Comparison of ENCODE assay signal across 22 mouse cellular contexts in the genomic region with DNA sequence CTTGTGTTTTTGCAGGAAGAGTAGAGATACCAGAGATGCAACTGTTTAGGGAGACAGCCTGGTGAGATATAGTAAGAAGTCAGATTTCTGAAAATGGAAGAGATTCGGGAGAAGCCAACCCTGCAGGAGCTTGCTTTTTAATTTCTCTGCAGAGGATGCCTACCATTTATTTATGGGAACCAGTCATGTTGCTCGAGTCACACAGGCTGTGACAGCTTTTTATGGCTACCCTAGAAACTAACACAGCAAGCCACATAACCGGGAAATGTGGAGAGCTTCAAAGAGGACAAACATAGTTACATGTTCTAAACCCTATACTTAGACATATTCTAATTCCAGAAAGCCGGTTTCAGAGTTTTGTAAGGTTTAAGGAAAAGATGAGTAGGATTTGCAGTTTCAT.
DNase-seq lines count a peak whose midpoint lies in the region; ATAC-seq lines count a peak whose summit lies in the region.
"Had no signal": no experiment of that assay in that cellular context is flagged by ENCODE, and none has a peak within 500 bp of the region (broad histone marks: within the 10 kb centered on the region; RNA-seq: fewer than 3 reads in every experiment).

No protein-coding gene starts in this region.

- no peaks in the 10 kb centered on the region for H3K4me1 ChIP-seq in forebrain, embryonic 11.5 days (replicated peaks; ENCODE audit: control insufficient read depth, insufficient read depth, low read length)
- H3K4me1 ChIP-seq: embryonic facial prominence, embryonic 13.5 days; forebrain, embryonic 13.5 days; heart, embryonic 12.5 days; hindbrain, embryonic 12.5 days had no signal

- H3K4me3 ChIP-seq in forebrain, embryonic 11.5 days (ENCODE audit: low read depth, low read length): no peak overlapping the region
- H3K4me3 ChIP-seq: embryonic facial prominence, embryonic 13.5 days; forebrain, embryonic 13.5 days; heart, embryonic 12.5 days; hindbrain, embryonic 12.5 days had no signal

- H3K36me3 ChIP-seq in forebrain, embryonic 11.5 days (ENCODE audit: control insufficient read depth, insufficient read depth, low read length): no peaks in the 10 kb centered on the region
- H3K36me3 ChIP-seq: embryonic facial prominence, embryonic 13.5 days; G1E; heart, embryonic 12.5 days; hindbrain, embryonic 12.5 days had no signal

- no peak for DNase-seq in frontal cortex, postnatal 25 days (ENCODE audit: low spot score in 2 of 2)
- peak; percentile 78 for DNase-seq in brain, adult 2 months (ENCODE audit: low read depth, low spot score)
- peak; percentile 32 to 36 for DNase-seq in left cerebral cortex, adult 9 months (ENCODE audit: low spot score in 2 of 2)
- DNase-seq in right cerebral cortex, postnatal 10 days (ENCODE audit: low spot score in 2 of 2): peak; percentile 39 to 61
- DNase-seq in T-cell, adult 2 months (ENCODE audit: low spot score): no peak
- no peak for DNase-seq in forebrain, embryonic 11.5 days (ENCODE audit: low spot score)
- no peak for DNase-seq in adrenal gland, postnatal 25 days
- DNase-seq: adrenal gland, postnatal 10 days; B cell, adult 2 months; cerebellum, adult 18-20 months; cerebellum, adult 9-11 months; cerebellum, postnatal 36 days; forebrain, postnatal 0 days; gastrocnemius, postnatal 14 days had no signal

- no peak overlapping the region for H3K4me2 ChIP-seq in forebrain, embryonic 11.5 days (ENCODE audit: low read depth, low read length, severe bottlenecking)
- H3K4me2 ChIP-seq: embryonic facial prominence, embryonic 13.5 days; forebrain, embryonic 13.5 days; heart, embryonic 12.5 days; hindbrain, embryonic 12.5 days had no signal

- H3K9ac ChIP-seq in forebrain, embryonic 11.5 days (ENCODE audit: low read length): no peak overlapping the region
- H3K9ac ChIP-seq: embryonic facial prominence, embryonic 13.5 days; forebrain, embryonic 13.5 days; forebrain, postnatal 0 days; heart, embryonic 12.5 days; hindbrain, embryonic 12.5 days had no signal

- no peaks in the 10 kb centered on the region for H3K9me3 ChIP-seq in forebrain, embryonic 11.5 days (ENCODE audit: control insufficient read depth, low read length)
- H3K9me3 ChIP-seq: embryonic facial prominence, embryonic 13.5 days; forebrain, embryonic 13.5 days; heart, embryonic 12.5 days; hindbrain, embryonic 12.5 days had no signal

- H3K27ac ChIP-seq in forebrain, embryonic 11.5 days (ENCODE audit: low read depth, low read length): no peak overlapping the region
- H3K27ac ChIP-seq: embryonic facial prominence, embryonic 13.5 days; forebrain, embryonic 13.5 days; hindbrain, embryonic 12.5 days had no signal

- no peaks in the 10 kb centered on the region for H3K27me3 ChIP-seq in forebrain, embryonic 11.5 days (ENCODE audit: control insufficient read depth, insufficient read depth, low read length)
- H3K27me3 ChIP-seq: embryonic facial prominence, embryonic 13.5 days; forebrain, embryonic 13.5 days; heart, embryonic 12.5 days; hindbrain, embryonic 12.5 days had no signal

- 88% methylated on average over 4 of the region's 4 CpGs for WGBS in forebrain, embryonic 11.5 days

- ATAC-seq in frontal cortex, adult (ENCODE audit: low TSS enrichment): peak; percentile 99
- no peak for ATAC-seq in forebrain, embryonic 11.5 days (replicated peaks; ENCODE audit: low FRiP score)
- ATAC-seq: CD4-positive, CD25-positive, alpha-beta regulatory T cell, adult 4 months; forebrain, embryonic 13.5 days; forebrain, postnatal 0 days; hindbrain, embryonic 16.5 days had no signal

Comparison
In these comparisons a context has a peak if more than half of its experiments do, and no peak if none do; other contexts are left out.
1. DNase-seq: peak in brain, adult 2 months (single experiment), left cerebral cortex, adult 9 months (2 of 2) and right cerebral cortex, postnatal 10 days (2 of 2); none in frontal cortex, postnatal 25 days (0 of 2), T-cell, adult 2 months (single experiment), forebrain, embryonic 11.5 days (single experiment) and adrenal gland, postnatal 25 days (single experiment).